Mouse (Mus musculus): Measurements from ENCODE around the gene Egfl7. TPM values are rescaled to one million over a fixed set of nuclear protein-coding genes. Genes with fewer than 3 reads are reported as not detected.

Egfl7 gene
- polyA plus RNA-seq, 1 experiment = 5.6 TPM

- no peak for TF ChIP-seq FOSL1 (IDR thresholded peaks at IDR 0.05; ENCODE audit: insufficient read depth, low read length, poor library complexity, severe bottlenecking)
- no peak for TF ChIP-seq MYOG (IDR thresholded peaks at IDR 0.05; ENCODE audit: control insufficient read depth, extremely low read depth, insufficient read length)
- no peak for TF ChIP-seq CTCF (IDR thresholded peaks at IDR 0.05; ENCODE audit: control insufficient read depth, insufficient read depth, insufficient read length)
- TF ChIP-seq MYOD1 (IDR thresholded peaks at IDR 0.05; ENCODE audit: control insufficient read depth, insufficient read length, low read depth) = no peak
- TF ChIP-seq MAX (IDR thresholded peaks at IDR 0.05) = no peak
- TF ChIP-seq USF1 (IDR thresholded peaks at IDR 0.05; ENCODE audit: low read depth) = no peak
- no peak for TF ChIP-seq CEBPB (IDR thresholded peaks at IDR 0.05; ENCODE audit: low read depth)
- H3K27me3 ChIP-seq (ENCODE audit: control insufficient read depth, insufficient read depth, insufficient read length) = no peaks in the 10 kb centered on the region
These were observed 23.3 kb downstream of the Egfl7 start for GRCm38 (mm10) chr2:26603159-26603558.

GRCm38 (mm10) chr2:26603720-26604671, 24.2 kb downstream of the Egfl7 start, which contains the start of gene Agpat2:
Gene Agpat2 (minus strand): TSS chr2:26604417.
- H3K4me3 ChIP-seq (ENCODE audit: insufficient read depth, poor library complexity, severe bottlenecking) = peak within 1 kb of the TSS; percentile 61
- peak within 1 kb of the TSS; percentile 88 for H3ac ChIP-seq (ENCODE audit: control insufficient read depth, insufficient read length, low read depth)
- no peaks in the 10 kb centered on the region for H3K27me3 ChIP-seq (ENCODE audit: control insufficient read depth, insufficient read depth, insufficient read length)
- TF ChIP-seq CTCF (IDR thresholded peaks at IDR 0.05; ENCODE audit: control insufficient read depth, insufficient read depth, insufficient read length) = peak; percentile 48
- peak; percentile 18 for TF ChIP-seq MAX (IDR thresholded peaks at IDR 0.05)
- TF ChIP-seq FOSL1 (IDR thresholded peaks at IDR 0.05; ENCODE audit: insufficient read depth, low read length, poor library complexity, severe bottlenecking) = no peak
- H3K36me3 ChIP-seq (ENCODE audit: control insufficient read depth, insufficient read depth) = no peaks in the 10 kb centered on the region
- no peaks in the 10 kb centered on the region for H3K79me3 ChIP-seq (ENCODE audit: low read depth)
- H3K79me2 ChIP-seq (ENCODE audit: control insufficient read depth, insufficient read depth) = peaks cover 19% of the 10 kb centered on the region

More at GRCm38 (mm10) chr2:26603159-26603558, 23.3 kb downstream of the Egfl7 start:
- H3K36me3 ChIP-seq (ENCODE audit: control insufficient read depth, insufficient read depth) = no peaks in the 10 kb centered on the region
- H3ac ChIP-seq (ENCODE audit: control insufficient read depth, insufficient read length, low read depth) = peak overlapping the region; percentile 25
- no peaks in the 10 kb centered on the region for H3K79me3 ChIP-seq (ENCODE audit: low read depth)
- H3K79me2 ChIP-seq (ENCODE audit: control insufficient read depth, insufficient read depth) = peaks cover 19% of the 10 kb centered on the region
- H3K4me3 ChIP-seq (ENCODE audit: insufficient read depth, poor library complexity, severe bottlenecking) = peak overlapping the region; percentile 61

GRCm38 (mm10) chr2:26605331-26605730, 25.5 kb downstream of the Egfl7 start:
- Histone ChIP-seq H3ac (ENCODE audit: control insufficient read depth, insufficient read length, low read depth) (no peak overlapping the region), H3K36me3 (ENCODE audit: control insufficient read depth, insufficient read depth) (no peaks in the 10 kb centered on the region), H3K27me3 (ENCODE audit: control insufficient read depth, insufficient read depth, insufficient read length) (no peaks in the 10 kb centered on the region), H3K4me3 (ENCODE audit: insufficient read depth, poor library complexity, severe bottlenecking) (no peak overlapping the region), H3K79me3 (ENCODE audit: low read depth) (no peaks in the 10 kb centered on the region), H3K79me2 (ENCODE audit: control insufficient read depth, insufficient read depth) (peaks cover 13% of the 10 kb centered on the region)
- TF ChIP-seq MAX (IDR thresholded peaks at IDR 0.05) (no peak), MYOD1 (IDR thresholded peaks at IDR 0.05; ENCODE audit: control insufficient read depth, insufficient read length, low read depth) (no peak), CTCF (IDR thresholded peaks at IDR 0.05; ENCODE audit: control insufficient read depth, insufficient read depth, insufficient read length) (no peak), MYOG (IDR thresholded peaks at IDR 0.05; ENCODE audit: control insufficient read depth, extremely low read depth, insufficient read length) (no peak), FOSL1 (IDR thresholded peaks at IDR 0.05; ENCODE audit: insufficient read depth, low read length, poor library complexity, severe bottlenecking) (no peak), USF1 (IDR thresholded peaks at IDR 0.05; ENCODE audit: low read depth) (no peak), CEBPB (IDR thresholded peaks at IDR 0.05; ENCODE audit: low read depth) (no peak)

- no peaks in the 10 kb centered on the region for H3K79me3 ChIP-seq (ENCODE audit: low read depth)
- no peak overlapping the region for H3K4me3 ChIP-seq (ENCODE audit: insufficient read depth, poor library complexity, severe bottlenecking)
- H3K79me2 ChIP-seq (ENCODE audit: control insufficient read depth, insufficient read depth) = peaks cover 13% of the 10 kb centered on the region
- TF ChIP-seq MYOD1 (IDR thresholded peaks at IDR 0.05; ENCODE audit: control insufficient read depth, insufficient read length, low read depth) (no peak), USF1 (IDR thresholded peaks at IDR 0.05; ENCODE audit: low read depth) (no peak), MAX (IDR thresholded peaks at IDR 0.05) (no peak), CTCF (IDR thresholded peaks at IDR 0.05; ENCODE audit: control insufficient read depth, insufficient read depth, insufficient read length) (no peak), MYOG (IDR thresholded peaks at IDR 0.05; ENCODE audit: control insufficient read depth, extremely low read depth, insufficient read length) (no peak), CEBPB (IDR thresholded peaks at IDR 0.05; ENCODE audit: low read depth) (no peak), FOSL1 (IDR thresholded peaks at IDR 0.05; ENCODE audit: insufficient read depth, low read length, poor library complexity, severe bottlenecking) (no peak)
- H3ac ChIP-seq (ENCODE audit: control insufficient read depth, insufficient read length, low read depth) = no peak overlapping the region
- no peaks in the 10 kb centered on the region for H3K27me3 ChIP-seq (ENCODE audit: control insufficient read depth, insufficient read depth, insufficient read length)
- H3K36me3 ChIP-seq (ENCODE audit: control insufficient read depth, insufficient read depth) = no peaks in the 10 kb centered on the region
These were observed 26.8 kb downstream of the Egfl7 start for GRCm38 (mm10) chr2:26606579-26606978.

- H3K36me3 ChIP-seq (ENCODE audit: control insufficient read depth, insufficient read depth) = no peaks in the 10 kb centered on the region
- TF ChIP-seq FOSL1 (IDR thresholded peaks at IDR 0.05; ENCODE audit: insufficient read depth, low read length, poor library complexity, severe bottlenecking) (no peak), CTCF (IDR thresholded peaks at IDR 0.05; ENCODE audit: control insufficient read depth, insufficient read depth, insufficient read length) (no peak), USF1 (IDR thresholded peaks at IDR 0.05; ENCODE audit: low read depth) (no peak), MAX (IDR thresholded peaks at IDR 0.05) (no peak), MYOG (IDR thresholded peaks at IDR 0.05; ENCODE audit: control insufficient read depth, extremely low read depth, insufficient read length) (no peak), MYOD1 (IDR thresholded peaks at IDR 0.05; ENCODE audit: control insufficient read depth, insufficient read length, low read depth) (no peak), CEBPB (IDR thresholded peaks at IDR 0.05; ENCODE audit: low read depth) (no peak)
- H3K79me2 ChIP-seq (ENCODE audit: control insufficient read depth, insufficient read depth) = peaks cover 13% of the 10 kb centered on the region
- no peaks in the 10 kb centered on the region for H3K79me3 ChIP-seq (ENCODE audit: low read depth)
- H3K27me3 ChIP-seq (ENCODE audit: control insufficient read depth, insufficient read depth, insufficient read length) = no peaks in the 10 kb centered on the region
- no peak overlapping the region for H3ac ChIP-seq (ENCODE audit: control insufficient read depth, insufficient read length, low read depth)
- no peak overlapping the region for H3K4me3 ChIP-seq (ENCODE audit: insufficient read depth, poor library complexity, severe bottlenecking)
These were observed 27.5 kb downstream of the Egfl7 start for GRCm38 (mm10) chr2:26607056-26607910.

Measured in C2C12 (cell line).